ENCODE assay signal across 37 mouse cellular contexts in genomic region chr4:123401265-123401664, GRCm38 (mm10). TPM values are rescaled to one million over a fixed set of nuclear protein-coding genes. Genes with fewer than 3 reads are reported as not detected.
A peak's percentile ranks its signal among the peaks of the same experiment; 100 is the strongest.
DNase-seq lines count a peak whose midpoint lies in the region; ATAC-seq and TF ChIP-seq lines count a peak whose summit lies in the region.
"Had no signal": no experiment of that assay in that cellular context is flagged by ENCODE, and none has a peak within 500 bp of the region (broad histone marks: within the 10 kb centered on the region; RNA-seq: fewer than 3 reads in every experiment).

No protein-coding gene starts in this region.

- H3K27ac ChIP-seq in forebrain, postnatal 0 days (ENCODE audit: low read depth, low read length): no peak overlapping the region
- no peak overlapping the region for H3K27ac ChIP-seq in forebrain, embryonic 10.5 days
- H3K27ac ChIP-seq: embryonic facial prominence, embryonic 12.5 days; forebrain, embryonic 12.5 days; hindbrain, embryonic 15.5 days; limb, embryonic 10.5 days; limb, embryonic 15.5 days; liver, embryonic 13.5 days; neural tube, embryonic 13.5 days; stomach, postnatal 0 days had no signal

- ATAC-seq in forebrain, postnatal 0 days: peak; percentile 59
- ATAC-seq in granulocyte monocyte progenitor cell, adult 5-6 weeks (replicated peaks; ENCODE audit: poor library complexity, severe bottlenecking): peak; percentile 48
- ATAC-seq: activated CD4-positive, CD25-positive, alpha-beta regulatory T cell, adult 4 months; inflammation-experienced regulatory T-cells, adult 6 months had no signal

- no peaks in the 10 kb centered on the region for H3K27me3 ChIP-seq in forebrain, postnatal 0 days (ENCODE audit: insufficient read depth, low read length)
- no peaks in the 10 kb centered on the region for H3K27me3 ChIP-seq in forebrain, embryonic 10.5 days (ENCODE audit: poor library complexity, severe bottlenecking)
- no peaks in the 10 kb centered on the region for H3K27me3 ChIP-seq in myocyte (ENCODE audit: control insufficient read depth, insufficient read depth, insufficient read length)
- H3K27me3 ChIP-seq: CH12.LX; embryonic facial prominence, embryonic 12.5 days; forebrain, embryonic 12.5 days; hindbrain, embryonic 15.5 days; limb, embryonic 15.5 days; liver, embryonic 13.5 days; neural tube, embryonic 13.5 days had no signal

- H3K36me3 ChIP-seq in forebrain, postnatal 0 days (ENCODE audit: insufficient read depth): peaks cover 32% of the 10 kb centered on the region
- H3K36me3 ChIP-seq in forebrain, embryonic 10.5 days (replicated peaks): peaks cover 79% of the 10 kb centered on the region
- H3K36me3 ChIP-seq in myocyte (ENCODE audit: control insufficient read depth, insufficient read depth): peaks cover 50% of the 10 kb centered on the region

- no peak overlapping the region for H3K4me2 ChIP-seq in forebrain, postnatal 0 days (ENCODE audit: low read depth)
- H3K4me2 ChIP-seq in myocyte (ENCODE audit: low read depth): no peak overlapping the region
- H3K4me2 ChIP-seq: embryonic facial prominence, embryonic 12.5 days; forebrain, embryonic 12.5 days; heart, embryonic 11.5 days; hindbrain, embryonic 15.5 days; limb, embryonic 15.5 days; liver, embryonic 13.5 days; midbrain, embryonic 11.5 days; neural tube, embryonic 13.5 days had no signal

- peaks cover 67% of the 10 kb centered on the region for H3K79me2 ChIP-seq in myocyte (ENCODE audit: control insufficient read depth, insufficient read depth)

- no peak for DNase-seq in forebrain, postnatal 0 days
- DNase-seq in forebrain, embryonic 10.5 days (ENCODE audit: extremely low spot score, low spot score): no peak
- DNase-seq in layer of hippocampus, adult 18-20 months (ENCODE audit: low spot score in 2 of 2): peak; percentile 38 to 66
- no peak for DNase-seq in layer of hippocampus, postnatal 10 days (ENCODE audit: low spot score in 2 of 2)
- DNase-seq in adrenal gland, postnatal 10 days: no peak
- DNase-seq: adrenal gland, adult 2 months; B cell, adult 2 months; cerebellum, adult 11 months; cerebellum, adult 9-10 months; cerebellum, postnatal 36 days; gastrocnemius, postnatal 14 days; heart, adult 18-20 months; heart, postnatal 4 days; kidney, adult 11 months; kidney, postnatal 14 days; liver, embryonic 13.5 days; lung, adult 18-20 months; lung, postnatal 10 days; right cerebral cortex, postnatal 4 days; thymus, adult 18-20 months; thymus, postnatal 25 days had no signal

- TF ChIP-seq CTCF in forebrain, postnatal 0 days (IDR thresholded peaks at IDR 0.05; ENCODE audit: low read depth): no peak

- H3K9me3 ChIP-seq in forebrain, postnatal 0 days (ENCODE audit: low read length): no peaks in the 10 kb centered on the region
- no peaks in the 10 kb centered on the region for H3K9me3 ChIP-seq in forebrain, embryonic 10.5 days
- H3K9me3 ChIP-seq: embryonic facial prominence, embryonic 12.5 days; forebrain, embryonic 12.5 days; hindbrain, embryonic 15.5 days; limb, embryonic 10.5 days; limb, embryonic 15.5 days; liver, embryonic 13.5 days; neural tube, embryonic 13.5 days had no signal

- H3ac ChIP-seq in myocyte (ENCODE audit: control insufficient read depth, insufficient read length): no peak overlapping the region

- H3K4me1 ChIP-seq in forebrain, postnatal 0 days (ENCODE audit: insufficient read depth): peaks cover 17% of the 10 kb centered on the region
- peaks cover 21% of the 10 kb centered on the region for H3K4me1 ChIP-seq in forebrain, embryonic 10.5 days

- no peak overlapping the region for H3K4me3 ChIP-seq in forebrain, postnatal 0 days (ENCODE audit: low read depth, low read length)
- H3K4me3 ChIP-seq in forebrain, embryonic 10.5 days: no peak overlapping the region
- H3K4me3 ChIP-seq in myocyte: no peak overlapping the region
- H3K4me3 ChIP-seq: embryonic facial prominence, embryonic 12.5 days; forebrain, embryonic 12.5 days; hindbrain, embryonic 15.5 days; limb, embryonic 10.5 days; limb, embryonic 15.5 days; liver, embryonic 13.5 days; neural tube, embryonic 13.5 days had no signal

- no peak overlapping the region for H3K9ac ChIP-seq in forebrain, postnatal 0 days
- H3K9ac ChIP-seq: embryonic facial prominence, embryonic 12.5 days; forebrain, embryonic 12.5 days; hindbrain, embryonic 15.5 days; limb, embryonic 15.5 days; liver, embryonic 13.5 days; neural tube, embryonic 13.5 days had no signal

- TF ChIP-seq POLR2A in myocyte (IDR thresholded peaks at IDR 0.05; ENCODE audit: insufficient read length, low read depth): no peak

- WGBS in forebrain, postnatal 0 days: 48% methylated on average over 3 of the region's 3 CpGs
- 86% methylated on average over 3 of the region's 3 CpGs for WGBS in forebrain, embryonic 10.5 days

TF ChIP-seq in myocyte, 11 proteins besides CTCF, POLR2A, EP300 and RAD21:
- no peak for TF ChIP-seq SRF (IDR thresholded peaks at IDR 0.05; ENCODE audit: control insufficient read depth, insufficient read length, low read depth)
- peak; percentile 39; the same call in 1 of the 2 replicates for TF ChIP-seq CEBPB (IDR thresholded peaks at IDR 0.05; ENCODE audit: insufficient read depth, poor library complexity, severe bottlenecking)
- TF ChIP-seq E2F4 (IDR thresholded peaks at IDR 0.05; ENCODE audit: insufficient read depth): no peak
- TF ChIP-seq TCF12 (IDR thresholded peaks at IDR 0.05; ENCODE audit: insufficient read depth, poor library complexity, severe bottlenecking): no peak
TF ChIP-seq in myocyte: peak in this region for 1.

RNA-seq across cellular contexts. Expression of gene Bmp8a, which starts 58.2 kb away (rescaled TPM):
- total RNA-seq in forebrain, postnatal 0 days (2014; rRNA removed): 0.31 and 0.90 TPM in 2 replicates
- 0.15 and 0.19 TPM in 2 replicates for polyA plus RNA-seq in forebrain, postnatal 0 days (2015; fragmentation: Nextera tagmentation; extraction: Ambion mirVana)
- polyA plus RNA-seq in forebrain, embryonic 10.5 days (2016; fragmentation: Nextera tagmentation; extraction: Ambion mirVana): 0.14 TPM in 1 of 2 replicates, not detected in the other
- not detected for total RNA-seq in layer of hippocampus, adult 18-20 months (2021)
- not detected for total RNA-seq in layer of hippocampus, postnatal 10 days (2021)
- total RNA-seq in granulocyte monocyte progenitor cell, adult 5-6 weeks (2014; fragmentation: Nextera tagmentation): not detected in 2 replicates
- 0.30 TPM in 1 of 2 replicates, not detected in the other for total RNA-seq in granulocyte monocyte progenitor cell, adult 5-6 weeks (2017)
- polyA plus RNA-seq in myocyte (2012; fragmentation: generic; extraction: Trizol): 1.2 TPM
- total RNA-seq in adrenal gland, postnatal 10 days (2021): under 1 TPM in 1 of 2 experiments, not detected in 1; 0.90 TPM
- total RNA-seq: adrenal gland, postnatal 4 days; heart, adult 18-20 months; layer of hippocampus, postnatal 14 days had no signal
- polyA plus RNA-seq: activated CD4-positive, CD25-positive, alpha-beta regulatory T cell, adult 4 months; forebrain, embryonic 12.5 days; inflammation-experienced regulatory T-cells, adult 6 months had no signal

Comparison
In these comparisons a context has a peak if more than half of its experiments do, and no peak if none do; other contexts are left out.
1. DNase-seq: peak in layer of hippocampus, adult 18-20 months (2 of 2); none in forebrain, postnatal 0 days (single experiment), forebrain, embryonic 10.5 days (single experiment), layer of hippocampus, postnatal 10 days (0 of 2) and adrenal gland, postnatal 10 days (single experiment).